Mouse (Mus musculus): ENCODE measurements around the gene Acsbg1. TPM values are rescaled to one million over a fixed set of nuclear protein-coding genes. Genes with fewer than 3 reads are reported as not detected.
"Not testable (repeated sequence)": the region's sequence is repeated elsewhere in the genome, so short reads cannot be mapped to it uniquely, and the experiment has no call there.

Gene Acsbg1
- 100 to 1,000 TPM; 101 to 114 (median 106) TPM for total RNA-seq (2022)

DNA sequence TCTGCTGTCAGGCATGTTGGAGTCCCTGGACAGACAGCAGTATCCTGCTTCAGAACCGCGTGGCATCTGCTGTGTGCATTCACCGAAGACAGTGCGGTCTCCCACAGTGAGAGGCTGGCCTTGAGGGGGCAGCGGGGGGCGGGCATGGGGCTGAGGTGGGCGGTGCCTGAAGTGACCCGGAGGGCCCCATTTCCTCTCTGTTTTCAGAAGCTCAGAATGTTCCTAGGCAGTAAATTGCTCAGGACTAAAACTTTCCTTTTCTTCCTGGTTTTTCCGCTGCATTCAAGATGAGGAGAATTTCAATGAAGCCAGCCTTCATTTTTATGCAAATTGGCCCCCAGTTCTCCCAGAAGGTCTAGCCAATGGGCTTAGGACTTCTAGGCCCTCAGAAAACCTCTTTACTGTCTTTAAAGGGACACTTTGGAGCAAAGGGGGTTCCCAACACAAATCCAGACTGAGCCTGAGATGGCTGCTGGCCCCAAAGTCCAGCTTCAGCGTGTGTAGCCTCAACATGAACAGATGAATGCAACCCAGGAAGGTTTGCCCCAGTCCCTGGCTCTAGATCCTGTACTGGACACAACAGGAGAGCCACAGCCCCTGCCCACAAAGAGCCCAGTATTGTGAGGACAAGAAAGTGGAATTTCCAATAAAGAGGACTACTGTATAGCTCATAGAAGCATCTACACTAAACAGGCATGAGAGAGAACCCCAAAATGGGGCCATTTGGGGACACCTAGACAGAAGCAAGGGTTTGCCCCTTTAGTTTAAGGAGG lies at the start of gene Acsbg1:
Gene Acsbg1 (minus strand): TSS at position 266 of the 773 bp plus-strand sequence.
- peak; percentile 26 to 46 for DNase-seq (ENCODE audit: low spot score in 2 of 2)

DNA sequence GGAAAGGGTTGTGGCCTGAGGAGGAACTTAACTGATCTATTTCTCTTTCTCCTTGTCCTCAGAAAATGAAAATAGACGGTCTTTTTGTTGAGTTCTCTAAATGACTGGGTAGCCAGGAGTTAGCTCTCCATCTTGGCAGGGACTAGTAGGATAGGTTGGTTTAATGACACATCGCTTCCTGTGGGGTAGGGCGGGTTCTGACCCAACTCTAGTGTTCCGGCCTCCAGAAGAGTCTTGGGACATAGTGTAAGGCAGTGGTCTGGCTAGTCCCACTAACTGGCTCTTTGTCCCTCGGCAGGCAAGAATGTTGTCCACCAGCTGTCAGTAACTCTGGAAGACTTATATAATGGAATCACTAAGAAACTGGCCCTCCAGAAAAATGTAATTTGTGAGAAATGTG lies 46.4 kb upstream of the Acsbg1 start:
- no peak for DNase-seq (ENCODE audit: low spot score in 2 of 2)

DNA sequence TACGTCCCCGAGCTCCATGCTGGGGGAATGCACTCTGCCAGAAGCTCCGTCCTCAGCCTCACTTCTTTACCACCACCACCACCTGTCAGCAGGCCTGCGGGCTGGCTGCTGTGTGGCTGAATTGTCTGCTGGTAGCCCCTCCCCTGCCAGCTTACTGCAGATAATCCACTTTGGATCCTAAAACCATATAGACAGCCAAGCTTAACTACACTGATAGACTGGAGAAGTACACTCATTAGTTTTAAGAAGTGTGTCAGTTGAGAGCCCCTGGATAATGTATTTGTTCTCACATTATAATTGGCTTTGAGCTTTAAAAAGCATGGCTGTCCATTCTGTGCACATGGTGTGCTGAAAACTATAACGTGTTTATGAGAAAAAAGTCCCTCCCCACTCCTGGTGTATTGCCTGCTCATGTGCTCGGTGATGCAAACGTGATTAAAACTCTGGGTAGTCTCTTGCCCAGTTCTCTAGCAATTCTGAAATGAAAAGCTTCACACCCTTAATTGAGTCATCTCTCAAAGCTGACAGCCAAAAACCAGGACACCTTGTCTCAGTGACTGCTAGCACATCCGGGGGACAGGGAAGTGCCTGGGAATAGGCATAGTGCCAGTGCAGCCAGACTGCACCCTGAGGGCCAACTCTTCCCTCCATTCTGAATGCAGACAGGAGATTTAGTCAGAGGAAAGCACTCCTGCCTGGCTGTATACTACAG lies 45.8 kb upstream of the Acsbg1 start:
- DNase-seq (ENCODE audit: low spot score in 2 of 2), result no peak

DNA sequence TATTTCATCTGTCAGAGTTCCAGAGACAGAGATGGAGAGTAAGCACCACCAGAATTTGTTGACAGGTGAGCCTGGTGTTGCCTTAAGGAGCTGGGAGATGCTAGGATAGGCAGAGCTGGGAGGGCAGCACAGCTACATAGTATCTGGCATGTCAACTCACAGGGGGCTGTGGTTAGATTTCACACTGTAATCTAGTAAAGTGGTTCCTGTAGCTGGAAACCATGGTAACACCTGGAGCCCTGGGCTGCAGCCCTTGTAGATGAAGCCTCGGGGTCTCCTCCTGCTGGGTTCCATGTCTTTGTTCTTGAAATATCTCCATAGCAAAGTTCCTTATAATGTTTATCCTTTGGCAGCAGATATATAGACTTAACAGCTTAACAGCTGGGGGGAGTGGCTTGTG lies 43.9 kb upstream of the Acsbg1 start:
- DNase-seq (ENCODE audit: low spot score in 2 of 2), result no peak

DNA sequence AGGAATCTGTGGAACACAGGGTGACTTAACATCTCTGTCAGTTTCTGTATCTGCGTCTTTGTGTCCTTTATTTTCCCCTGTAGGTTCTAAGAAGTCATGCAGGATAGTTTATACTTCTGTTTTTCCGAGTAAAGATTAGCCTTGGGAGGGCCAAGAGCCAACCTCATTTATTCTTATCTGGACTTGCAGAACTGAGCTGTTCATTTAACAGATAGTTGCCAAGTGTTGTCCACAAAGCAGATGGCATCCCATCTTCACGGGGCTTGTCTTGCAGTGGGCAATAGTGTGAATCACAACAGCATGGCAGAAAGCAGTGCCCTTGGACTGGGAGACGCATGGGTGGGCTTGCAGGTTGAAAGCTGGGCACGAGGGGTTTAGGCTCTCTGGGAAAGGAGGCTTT lies 42.7 kb upstream of the Acsbg1 start:
- no peak for DNase-seq (ENCODE audit: low spot score in 2 of 2)

DNA sequence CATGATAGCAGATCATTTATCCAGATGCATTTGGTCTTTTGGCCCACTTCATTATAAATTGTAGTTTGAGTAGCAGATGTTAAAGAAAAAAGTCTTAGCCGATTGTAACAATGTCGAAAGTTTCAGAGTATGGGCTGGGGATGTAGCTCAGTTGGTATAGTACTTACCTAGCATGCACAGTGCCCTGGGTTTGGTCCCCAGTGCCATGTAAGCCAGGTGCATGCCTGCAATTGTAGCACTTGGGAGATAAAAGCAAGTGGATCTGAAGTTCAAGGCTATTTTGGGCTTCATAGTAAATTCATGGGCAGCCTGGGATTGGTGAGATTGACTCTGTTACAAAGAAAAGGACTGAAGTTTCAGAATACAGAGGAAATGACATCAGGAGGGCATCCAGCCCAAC lies 40.9 kb upstream of the Acsbg1 start:
- no peak for DNase-seq (ENCODE audit: low spot score in 2 of 2)

DNA sequence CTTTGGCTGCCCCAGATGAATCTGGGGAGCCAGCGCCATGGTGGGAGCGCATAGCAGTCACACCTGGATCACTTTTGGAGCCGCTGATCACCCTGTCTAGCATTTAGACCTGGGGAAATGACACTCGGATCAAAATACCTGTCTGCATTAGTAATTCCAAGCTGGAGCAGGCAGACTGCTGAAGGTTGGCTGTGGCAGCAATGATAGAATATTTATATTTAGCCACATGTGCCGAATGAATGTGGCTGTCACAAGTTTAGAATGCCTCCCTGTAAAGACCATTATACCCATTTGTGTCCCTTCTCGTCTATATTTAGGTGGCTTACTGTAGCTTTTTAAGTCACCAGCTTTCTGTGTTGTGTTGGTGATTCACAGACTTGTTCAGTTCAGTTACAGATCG lies 39.1 kb upstream of the Acsbg1 start:
- no peak for DNase-seq (ENCODE audit: low spot score in 2 of 2)

DNA sequence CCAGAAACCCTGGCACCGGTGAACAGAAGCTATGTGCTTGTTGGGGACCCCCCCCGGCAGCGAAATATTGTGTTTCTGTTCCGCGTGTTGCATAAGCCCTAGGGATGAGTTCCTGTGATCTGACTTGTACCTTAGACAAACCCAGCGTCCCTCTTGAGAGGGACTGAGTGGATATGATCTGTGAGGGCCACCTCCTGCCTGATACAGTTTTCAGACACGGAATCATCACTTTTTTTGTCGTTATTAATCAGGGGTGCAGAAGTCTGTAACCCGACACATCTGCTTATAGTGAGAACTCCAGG lies 38.5 kb upstream of the Acsbg1 start:
- DNase-seq (ENCODE audit: low spot score in 2 of 2), result no peak

DNA sequence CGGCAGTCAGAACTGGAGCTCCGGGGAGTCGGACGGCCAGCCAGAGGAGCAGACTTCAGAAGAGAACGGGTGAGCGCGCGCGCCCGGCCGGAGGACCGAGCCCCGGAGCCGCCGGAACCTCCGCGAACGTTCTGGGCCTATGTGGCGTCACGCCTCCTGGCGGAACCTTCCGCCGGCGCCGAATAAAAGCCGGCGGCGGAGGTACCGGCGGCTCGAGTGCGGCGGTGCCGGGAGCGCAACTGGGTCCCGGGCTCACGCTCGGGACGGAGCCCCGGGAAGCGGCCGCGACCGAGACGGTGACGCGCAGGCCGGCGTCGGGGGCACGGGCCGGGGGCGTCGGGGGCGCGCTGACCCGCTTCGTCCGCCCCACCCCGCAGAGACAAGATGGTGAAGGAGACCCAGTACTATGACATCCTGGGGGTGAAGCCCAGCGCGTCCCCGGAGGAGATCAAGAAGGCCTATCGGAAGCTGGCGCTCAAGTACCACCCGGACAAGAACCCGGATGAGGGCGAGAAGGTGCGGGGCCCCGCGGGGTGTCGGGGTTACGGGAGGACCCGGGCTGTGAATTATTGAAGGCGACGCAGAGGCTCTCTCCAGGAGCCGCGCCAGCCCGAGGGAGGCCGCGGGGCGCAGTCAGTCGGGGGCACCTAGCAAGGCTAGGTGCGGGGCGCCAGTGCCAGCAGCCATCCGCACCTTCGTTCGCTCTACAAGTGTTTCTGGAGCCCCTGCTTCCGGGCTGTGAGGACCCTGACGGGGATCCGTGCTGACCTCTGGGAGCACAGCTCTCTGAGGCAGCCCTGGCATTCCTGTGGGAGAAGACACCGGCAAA lies 37.9 kb upstream of the Acsbg1 start:
- DNase-seq (ENCODE audit: low spot score in 2 of 2), result peak; percentile 61 to 75

DNA sequence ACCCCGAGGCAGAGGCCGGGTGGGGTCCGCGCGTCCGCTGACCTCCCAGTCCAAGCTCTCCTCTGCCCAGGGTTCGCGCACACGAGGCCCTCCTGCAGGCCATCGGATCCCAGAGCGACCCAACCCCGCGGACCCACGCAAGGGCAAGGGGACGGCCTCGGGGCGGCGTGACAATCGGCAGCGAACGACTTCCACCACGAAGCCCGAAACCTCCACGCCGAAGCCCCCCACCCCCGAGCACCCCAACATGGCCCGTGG lies 37.3 kb upstream of the Acsbg1 start:
- DNase-seq (ENCODE audit: low spot score in 2 of 2), result no peak

DNA sequence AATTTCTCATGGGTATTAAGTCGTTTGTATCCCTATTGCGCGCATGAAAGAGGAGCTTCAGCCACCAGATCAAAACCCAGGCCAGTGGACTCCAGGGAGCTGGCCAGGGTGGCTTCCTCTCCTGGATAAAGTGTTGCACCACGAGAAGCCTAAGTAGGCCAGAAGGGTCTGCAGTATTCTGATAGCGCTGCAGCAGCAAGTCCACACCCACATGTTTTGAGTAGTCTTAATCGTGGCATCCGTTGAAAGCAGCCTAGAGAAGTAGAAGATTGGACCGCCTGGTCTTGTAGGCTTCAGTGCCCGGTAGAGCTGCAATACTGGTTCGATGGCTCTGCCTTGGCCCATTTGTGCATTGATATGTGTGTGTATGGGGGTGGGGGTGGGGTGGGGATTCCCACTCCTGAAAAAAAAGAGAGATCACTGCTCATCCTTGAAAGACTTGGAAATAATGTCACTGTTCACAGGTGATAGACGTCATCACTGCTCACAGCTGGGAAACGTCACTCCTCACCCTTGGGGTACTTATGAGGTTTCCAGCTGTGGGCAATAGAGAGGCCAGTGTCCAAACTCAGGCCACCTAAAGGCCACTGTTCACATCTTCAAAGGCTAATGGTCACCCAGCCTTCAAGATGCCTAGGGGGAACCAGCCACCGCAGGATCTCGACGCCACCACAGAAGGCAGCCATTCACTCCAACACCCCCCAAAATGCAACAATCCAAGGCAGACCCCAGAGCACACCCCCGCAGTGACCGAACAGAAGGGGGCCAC lies 36.8 kb upstream of the Acsbg1 start, which contains the start of gene Dnaja4:
Gene Dnaja4 (plus strand): TSS at position 556 of the 769 bp plus-strand sequence.
- no peak for DNase-seq (ENCODE audit: low spot score in 2 of 2)

DNA sequence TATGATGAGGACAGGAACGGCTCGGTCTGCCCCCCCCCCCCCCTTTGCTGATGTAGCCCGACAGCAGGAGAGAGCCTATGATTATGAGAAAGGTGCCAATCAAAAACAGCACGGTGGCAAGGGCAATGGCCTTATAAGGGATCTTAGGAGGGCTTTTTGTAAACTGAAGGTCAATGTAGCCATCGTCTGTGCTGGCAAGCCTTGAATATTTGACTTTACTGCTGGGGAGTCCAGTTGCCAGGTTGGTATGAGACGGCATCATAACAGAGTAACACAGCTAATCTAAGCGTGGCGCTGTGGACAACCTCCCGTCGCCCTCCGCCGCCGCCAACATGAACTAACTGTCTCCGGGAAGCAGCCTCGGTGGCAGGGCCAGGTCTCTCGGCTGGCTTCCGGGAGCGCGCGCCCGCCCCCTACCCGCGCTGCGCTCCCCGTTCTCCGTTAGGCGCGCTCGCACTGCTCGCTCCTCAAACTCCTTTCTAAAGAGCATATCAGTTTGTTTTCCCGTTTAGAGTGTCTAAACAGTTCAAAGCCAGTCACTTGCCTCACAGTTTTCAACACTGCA lies 29.7 kb upstream of the Acsbg1 start:
- not testable (repeated sequence) for DNase-seq (ENCODE audit: low spot score in 2 of 2)

DNA sequence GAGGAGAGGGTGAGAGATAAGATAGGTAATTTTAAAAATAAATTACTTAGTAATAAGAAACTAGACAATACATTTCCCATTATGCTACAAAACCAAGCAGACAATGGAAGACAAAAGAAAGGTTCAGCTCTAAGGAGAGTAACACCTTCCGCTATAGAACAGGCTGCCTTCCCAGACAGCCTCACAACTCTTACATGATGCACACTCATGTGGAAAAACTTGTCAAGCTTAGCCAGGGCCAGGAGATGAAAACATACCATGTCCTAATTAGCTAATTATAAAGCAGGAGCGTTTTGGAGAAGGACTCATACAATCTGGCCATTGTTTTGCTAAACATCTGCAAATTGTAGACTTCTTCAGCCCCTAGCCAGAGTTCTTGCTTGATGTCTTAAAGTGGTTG lies 29.0 kb upstream of the Acsbg1 start:
- DNase-seq (ENCODE audit: low spot score in 2 of 2), result not testable (repeated sequence)

DNA sequence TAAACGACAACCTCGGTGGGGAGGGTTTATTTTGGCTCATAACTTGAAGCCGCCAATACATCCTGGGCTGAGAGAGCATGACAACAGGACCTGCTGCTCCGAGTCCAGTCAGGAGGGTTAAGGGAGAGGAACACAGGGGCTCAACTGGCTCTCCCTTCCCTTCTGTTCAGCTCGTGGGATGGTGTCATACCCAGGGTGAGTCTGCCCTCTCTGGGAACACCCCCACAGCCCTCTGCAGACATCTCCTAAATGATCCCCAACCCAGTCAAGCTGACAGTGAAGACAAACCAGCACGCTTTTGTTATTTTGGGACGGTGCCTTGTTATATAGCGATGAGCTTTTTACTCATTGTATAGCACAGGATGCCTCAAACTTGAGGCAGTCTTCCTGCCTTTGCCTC lies 27.8 kb upstream of the Acsbg1 start:
- no peak for DNase-seq (ENCODE audit: low spot score in 2 of 2)

DNA sequence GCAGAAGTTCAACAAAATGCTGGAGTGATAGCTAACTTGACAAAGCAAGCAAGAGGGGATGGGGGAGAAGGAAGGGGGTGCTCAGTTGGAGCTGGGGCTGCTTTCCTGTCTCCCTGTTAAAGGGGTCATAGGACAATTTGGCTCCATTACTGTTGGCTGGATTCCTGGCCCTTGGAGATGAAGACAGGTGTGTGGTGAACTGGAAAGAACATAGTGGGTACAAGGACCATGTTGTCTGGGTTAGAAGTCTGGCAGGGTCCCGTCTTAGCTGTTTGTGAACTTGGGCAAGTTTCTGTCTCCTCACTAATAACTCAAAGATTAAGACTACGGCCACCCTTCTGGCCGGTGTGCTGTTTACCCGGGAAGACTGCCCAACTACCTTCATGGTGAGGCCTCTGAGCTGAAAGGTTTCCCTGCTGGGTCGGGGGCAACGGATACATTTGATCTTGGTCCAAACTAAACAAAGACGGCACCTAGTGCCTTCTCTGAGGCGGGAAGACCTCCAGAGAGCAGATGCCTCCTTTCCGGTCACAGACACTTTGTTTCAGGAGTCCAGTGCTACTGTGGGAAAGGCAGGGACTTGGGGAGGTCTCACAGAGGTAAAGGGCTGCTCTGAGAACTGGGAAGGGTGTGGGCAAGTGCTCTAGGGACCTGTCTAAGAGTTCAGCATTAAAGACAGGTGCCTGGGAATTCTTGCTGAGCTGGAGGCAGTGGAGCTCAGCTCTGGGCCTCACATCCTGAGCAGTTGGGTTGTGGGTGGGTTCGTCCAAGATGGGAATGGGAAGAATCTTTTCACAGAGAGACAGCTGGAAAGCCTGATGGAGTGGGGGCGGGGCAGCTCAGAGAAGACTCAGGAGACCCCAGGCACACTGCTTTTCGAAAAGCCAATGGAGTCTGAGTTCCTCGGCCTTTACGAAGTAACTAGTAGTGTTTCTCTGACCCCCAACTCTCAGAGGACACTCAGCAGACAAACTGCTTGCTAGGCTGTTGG lies 25.9 kb upstream of the Acsbg1 start:
- DNase-seq (ENCODE audit: low spot score in 2 of 2), result peak; percentile 53 to 60

DNA sequence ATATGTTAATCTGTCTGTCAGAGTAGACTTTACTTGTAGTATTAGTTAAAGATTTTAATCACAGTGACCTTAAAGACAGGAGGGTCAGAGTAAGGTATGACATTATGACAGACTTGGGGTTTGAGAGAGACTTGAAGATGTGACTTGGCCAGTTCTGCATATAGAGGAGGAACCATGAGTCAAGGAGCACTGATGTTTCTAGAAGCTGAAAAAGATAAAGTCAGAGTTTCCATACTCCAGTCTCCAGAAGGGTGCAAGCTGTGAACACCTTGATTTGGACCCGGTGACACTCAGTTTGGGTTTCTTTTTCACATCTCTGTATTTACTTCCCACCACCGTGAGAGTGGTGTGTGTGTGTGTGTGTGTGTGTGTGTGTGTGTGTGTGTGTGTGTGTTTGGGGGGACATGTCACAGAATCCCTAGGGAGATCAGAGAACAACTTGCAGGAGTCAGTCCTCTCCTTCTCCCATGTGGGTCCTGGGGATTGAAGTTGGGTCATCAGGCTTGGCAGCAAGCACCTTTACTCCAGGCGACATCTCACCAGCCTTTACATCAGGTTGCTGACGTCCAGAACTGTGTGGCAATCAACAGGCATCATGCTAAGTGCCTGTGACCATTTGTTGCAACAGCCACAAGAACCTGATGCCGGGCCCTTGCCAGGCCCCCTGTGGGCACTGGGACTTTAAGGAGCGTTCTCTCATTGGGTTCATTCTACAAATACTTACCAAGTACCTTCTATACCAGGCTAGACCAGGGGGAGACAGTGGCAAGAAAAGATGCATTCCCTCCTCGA lies 22.3 kb upstream of the Acsbg1 start:
- DNase-seq (ENCODE audit: low spot score in 2 of 2), result no peak

DNA sequence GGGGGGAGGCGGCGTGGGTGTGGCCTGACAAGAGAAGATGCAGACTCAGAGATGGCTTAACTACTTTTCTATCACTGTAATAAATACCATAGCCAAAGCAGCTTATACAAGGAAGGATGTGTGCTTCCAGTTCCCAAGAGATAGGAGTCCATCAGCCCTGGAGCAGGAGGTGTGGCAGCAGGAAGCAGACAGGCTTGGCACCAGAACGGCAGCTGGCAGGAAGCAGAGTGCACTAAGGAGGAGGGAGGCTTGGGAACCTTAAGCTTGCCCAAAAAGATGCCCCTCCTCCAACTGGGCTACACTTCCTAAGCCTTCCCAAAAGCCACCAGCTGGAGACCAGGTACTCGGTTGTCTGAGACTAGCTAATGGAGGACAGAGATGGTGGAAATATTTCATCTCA lies 21.2 kb upstream of the Acsbg1 start:
- DNase-seq (ENCODE audit: low spot score in 2 of 2), result no peak

DNA sequence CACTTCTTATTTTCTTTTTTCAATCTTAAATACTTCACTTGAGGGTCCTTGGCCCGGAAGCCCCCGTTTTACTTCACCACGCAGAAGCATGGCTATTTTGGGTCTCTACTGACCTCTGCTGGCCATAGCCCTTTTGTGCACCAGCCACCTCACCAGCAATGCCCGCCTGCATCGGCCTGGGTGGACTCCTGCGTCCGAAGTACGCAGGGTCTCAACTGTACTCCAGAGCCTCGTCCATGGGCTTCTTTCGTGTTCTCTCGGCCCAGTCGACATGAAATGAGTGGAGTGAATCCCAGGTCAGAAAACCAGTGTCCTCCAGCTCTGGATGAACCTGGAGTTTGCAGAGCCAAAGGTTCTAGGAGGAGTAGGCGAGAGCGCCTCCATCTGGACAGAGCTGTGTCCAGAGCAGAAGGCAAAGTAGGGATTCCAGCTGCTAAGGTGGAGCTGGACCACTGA lies 14.9 kb upstream of the Acsbg1 start:
- DNase-seq (ENCODE audit: low spot score in 2 of 2), result peak in 1 of 2 experiments; percentile 81

DNA sequence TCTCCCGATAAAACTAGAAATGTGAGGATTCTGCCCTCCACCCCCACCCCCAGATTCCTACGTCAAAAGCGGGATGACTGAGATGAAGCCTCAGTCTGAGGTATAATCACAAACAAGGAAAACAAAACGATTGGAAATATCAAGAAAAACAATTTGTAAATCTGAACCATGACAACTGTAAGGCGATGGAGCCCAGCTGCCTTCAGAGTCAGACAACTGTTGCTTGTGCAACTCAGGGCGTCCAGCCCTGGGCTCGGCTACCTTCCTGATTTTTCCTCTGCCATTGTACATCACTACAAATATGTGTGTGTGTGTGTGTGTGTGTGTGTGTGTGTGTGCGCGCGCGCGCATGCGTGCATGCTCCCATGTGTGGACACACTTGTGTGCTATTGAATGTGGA lies 12.2 kb upstream of the Acsbg1 start:
- DNase-seq (ENCODE audit: low spot score in 2 of 2), result no peak
